Mouse (Mus musculus) stomach, postnatal 0 days (tissue): ENCODE data around the gene Fgfr2.

ENCODE experiments used
- CTCF ChIP-seq: IDR thresholded peaks from 2 replicates; pipeline ENCODE4 v1.5.1; 2016; ENCODE audit warnings: antibody characterized with exemption, low read depth, mild to moderate bottlenecking, moderate library complexity
- EP300 ChIP-seq: optimal IDR thresholded peaks from 2 replicates; pipeline ENCODE3; 2016; ENCODE audit warnings: antibody characterized with exemption

- TF ChIP-seq CTCF (no peak), EP300 (no peak)
Observed at GRCm38 (mm10) chr7:130943280-130943895, 2179.8 kb downstream of the Fgfr2 start.
